Mouse (Mus musculus): ENCODE measurements around the gene Ntm. TPM values are rescaled to one million over a fixed set of nuclear protein-coding genes. Genes with fewer than 3 reads are reported as not detected.

Ntm gene
- polyA plus RNA-seq, 1 experiment = not detected

DNA sequence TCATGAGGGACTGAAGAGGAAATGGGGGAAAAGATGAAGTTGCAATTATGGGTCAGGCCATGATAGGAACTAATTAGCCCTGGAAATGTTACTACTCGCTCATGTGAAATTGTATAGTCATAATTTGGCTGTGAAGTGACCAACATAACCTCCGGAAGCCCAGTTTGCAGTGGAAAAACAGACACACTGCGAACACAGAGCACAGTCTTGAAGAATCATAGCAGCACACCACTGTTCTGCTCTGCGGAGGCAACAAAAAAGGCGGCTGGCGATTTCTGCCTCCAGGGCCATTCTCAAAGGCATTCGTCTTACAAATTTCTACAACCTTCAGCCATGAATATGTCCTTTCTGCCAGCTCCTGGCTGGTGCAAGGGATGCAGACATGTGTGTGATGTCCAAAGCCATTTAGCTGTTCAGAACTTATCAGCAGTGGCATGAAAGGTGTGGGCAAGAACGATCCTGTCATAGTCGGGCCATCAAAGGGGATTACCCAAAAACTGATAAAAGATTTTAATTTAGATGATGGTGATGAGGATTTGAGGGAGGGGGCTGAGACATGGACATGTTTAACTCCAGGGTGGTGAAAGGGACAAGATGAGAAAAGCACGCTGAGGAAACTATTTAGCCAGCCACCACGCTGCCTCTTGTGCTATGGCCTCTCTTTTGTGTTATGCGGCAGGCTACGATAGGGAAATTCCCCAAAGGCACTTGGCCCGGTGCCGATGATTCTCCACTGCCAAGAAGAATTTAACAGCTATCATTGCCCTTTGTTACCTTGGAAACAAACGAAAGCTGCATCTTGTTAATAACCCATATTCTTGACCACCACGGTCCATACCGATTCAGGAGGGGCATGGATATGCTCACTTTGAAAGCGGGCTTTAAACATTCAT, 235.2 kb downstream of the Ntm start:
- Histone ChIP-seq H3K4me3 (no peak overlapping the region), H3ac (ENCODE audit: control insufficient read depth, insufficient read length) (no peak overlapping the region), H3K79me2 (ENCODE audit: control insufficient read depth, insufficient read depth) (no peaks in the 10 kb centered on the region), H3K27me3 (ENCODE audit: control insufficient read depth, insufficient read depth, insufficient read length) (no peaks in the 10 kb centered on the region), H3K4me2 (ENCODE audit: low read depth) (no peak overlapping the region), H3K36me3 (ENCODE audit: control insufficient read depth, insufficient read depth) (no peaks in the 10 kb centered on the region)
- no peak for TF ChIP-seq MYOG (IDR thresholded peaks at IDR 0.05; ENCODE audit: control insufficient read depth in 1 of 3, insufficient read depth in 1 of 3, insufficient read length in 2 of 3, low read depth in 2 of 3)

DNA sequence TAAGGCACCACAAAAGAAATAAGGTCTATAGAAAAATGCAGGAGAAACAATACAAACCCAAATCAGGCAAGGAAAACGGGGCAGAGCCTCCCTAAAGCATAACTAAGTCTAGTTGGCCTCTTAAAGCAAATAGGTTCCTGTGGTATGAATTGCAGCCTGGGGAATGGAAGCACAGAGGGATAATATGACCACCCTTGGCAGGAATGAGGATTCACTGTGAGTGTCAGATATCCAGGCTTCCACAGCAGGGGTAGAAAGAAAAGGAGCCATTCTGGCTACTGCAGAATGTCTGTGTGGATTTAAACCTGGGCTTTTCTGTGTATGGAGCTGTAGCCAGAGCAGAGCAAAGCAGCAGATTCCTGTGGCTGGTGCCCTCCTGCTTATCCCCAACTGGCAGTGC, 241.5 kb downstream of the Ntm start:
- Histone ChIP-seq H3ac (ENCODE audit: control insufficient read depth, insufficient read length) (no peak overlapping the region), H3K4me2 (ENCODE audit: low read depth) (no peak overlapping the region), H3K36me3 (ENCODE audit: control insufficient read depth, insufficient read depth) (no peaks in the 10 kb centered on the region), H3K27me3 (ENCODE audit: control insufficient read depth, insufficient read depth, insufficient read length) (no peaks in the 10 kb centered on the region), H3K79me2 (ENCODE audit: control insufficient read depth, insufficient read depth) (no peaks in the 10 kb centered on the region), H3K4me3 (no peak overlapping the region)
- TF ChIP-seq MAX (IDR thresholded peaks at IDR 0.05; ENCODE audit: low read depth) (no peak), E2F4 (IDR thresholded peaks at IDR 0.05; ENCODE audit: insufficient read depth) (no peak), MYOG (IDR thresholded peaks at IDR 0.05; ENCODE audit: control insufficient read depth in 1 of 3, insufficient read depth in 1 of 3, insufficient read length in 2 of 3, low read depth in 2 of 3) (no peak), SRF (IDR thresholded peaks at IDR 0.05; ENCODE audit: control insufficient read depth, insufficient read length, low read depth) (no peak), POLR2A (IDR thresholded peaks at IDR 0.05; ENCODE audit: insufficient read length, low read depth) (no peak), TCF12 (IDR thresholded peaks at IDR 0.05; ENCODE audit: insufficient read depth, poor library complexity, severe bottlenecking) (no peak), MYOD1 (IDR thresholded peaks at IDR 0.05; ENCODE audit: control insufficient read depth in 1 of 3, insufficient read length in 2 of 3, low read depth in 2 of 3) (no peak), REST (IDR thresholded peaks at IDR 0.05; ENCODE audit: insufficient read depth, insufficient read length) (no peak), TCF3 (IDR thresholded peaks at IDR 0.05; ENCODE audit: insufficient read length, low read depth) (no peak), CEBPB (IDR thresholded peaks at IDR 0.05; ENCODE audit: insufficient read depth, poor library complexity, severe bottlenecking) (no peak), USF1 (IDR thresholded peaks at IDR 0.05; ENCODE audit: low read depth) (no peak), POLR2AphosphoS2 (IDR thresholded peaks at IDR 0.05; ENCODE audit: insufficient read length, low read depth) (no peak)

DNA sequence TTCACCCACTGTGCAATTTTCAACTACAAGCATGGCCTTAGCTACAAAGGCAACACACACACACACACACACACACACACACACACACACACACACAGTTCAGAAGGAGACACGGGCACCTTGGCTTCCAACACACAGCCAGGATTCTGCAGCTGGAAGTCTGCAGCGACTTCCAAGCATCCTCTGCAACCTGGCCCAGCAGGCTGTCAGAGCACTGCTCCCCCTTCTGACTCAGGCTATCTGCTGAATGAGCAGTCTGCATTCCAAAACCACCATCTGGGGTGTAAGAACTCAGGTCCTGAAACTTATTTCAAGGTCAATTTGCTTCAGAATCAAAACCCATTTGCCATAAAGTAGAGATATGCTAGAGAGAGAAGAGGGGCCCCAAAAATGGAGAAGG, 246.1 kb downstream of the Ntm start:
- Histone ChIP-seq H3ac (ENCODE audit: control insufficient read depth, insufficient read length) (no peak overlapping the region), H3K27me3 (ENCODE audit: control insufficient read depth, insufficient read depth, insufficient read length) (no peaks in the 10 kb centered on the region), H3K36me3 (ENCODE audit: control insufficient read depth, insufficient read depth) (no peaks in the 10 kb centered on the region), H3K79me2 (ENCODE audit: control insufficient read depth, insufficient read depth) (no peaks in the 10 kb centered on the region), H3K4me2 (ENCODE audit: low read depth) (no peak overlapping the region), H3K4me3 (no peak overlapping the region)
- TF ChIP-seq USF1 (IDR thresholded peaks at IDR 0.05; ENCODE audit: low read depth) = no peak

DNA sequence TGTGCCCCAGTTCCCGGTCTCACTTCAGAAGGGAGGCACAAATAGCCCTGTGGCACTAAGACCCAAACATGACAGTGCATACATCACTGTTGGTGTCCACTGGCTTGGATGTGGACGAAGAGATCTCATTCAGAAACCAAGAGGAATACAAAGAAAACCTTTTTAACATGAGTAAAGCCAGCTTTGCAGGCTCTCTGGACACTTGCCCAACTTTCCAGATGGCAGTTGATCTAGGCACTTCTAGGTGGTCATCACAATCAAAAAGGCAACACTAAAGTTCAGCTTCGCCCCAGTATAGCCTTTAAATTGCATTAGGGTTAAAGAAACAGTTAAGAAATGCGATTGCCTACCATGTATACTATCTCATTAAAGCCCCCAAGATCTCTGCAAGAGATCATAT, 264.7 kb downstream of the Ntm start:
- TF ChIP-seq CEBPB (IDR thresholded peaks at IDR 0.05; ENCODE audit: insufficient read depth, poor library complexity, severe bottlenecking) (no peak), MYOD1 (IDR thresholded peaks at IDR 0.05; ENCODE audit: control insufficient read depth in 1 of 3, insufficient read length in 2 of 3, low read depth in 2 of 3) (no peak), USF1 (IDR thresholded peaks at IDR 0.05; ENCODE audit: low read depth) (no peak), TCF12 (IDR thresholded peaks at IDR 0.05; ENCODE audit: insufficient read depth, poor library complexity, severe bottlenecking) (no peak), POLR2AphosphoS2 (IDR thresholded peaks at IDR 0.05; ENCODE audit: insufficient read length, low read depth) (no peak), TCF3 (IDR thresholded peaks at IDR 0.05; ENCODE audit: insufficient read length, low read depth) (no peak), MAX (IDR thresholded peaks at IDR 0.05; ENCODE audit: low read depth) (no peak)
- no peak overlapping the region for H3K4me3 ChIP-seq
- no peak overlapping the region for H3K4me2 ChIP-seq (ENCODE audit: low read depth)
- H3ac ChIP-seq (ENCODE audit: control insufficient read depth, insufficient read length) = no peak overlapping the region
- H3K36me3 ChIP-seq (ENCODE audit: control insufficient read depth, insufficient read depth) = no peaks in the 10 kb centered on the region
- no peaks in the 10 kb centered on the region for H3K79me2 ChIP-seq (ENCODE audit: control insufficient read depth, insufficient read depth)
- no peaks in the 10 kb centered on the region for H3K27me3 ChIP-seq (ENCODE audit: control insufficient read depth, insufficient read depth, insufficient read length)

DNA sequence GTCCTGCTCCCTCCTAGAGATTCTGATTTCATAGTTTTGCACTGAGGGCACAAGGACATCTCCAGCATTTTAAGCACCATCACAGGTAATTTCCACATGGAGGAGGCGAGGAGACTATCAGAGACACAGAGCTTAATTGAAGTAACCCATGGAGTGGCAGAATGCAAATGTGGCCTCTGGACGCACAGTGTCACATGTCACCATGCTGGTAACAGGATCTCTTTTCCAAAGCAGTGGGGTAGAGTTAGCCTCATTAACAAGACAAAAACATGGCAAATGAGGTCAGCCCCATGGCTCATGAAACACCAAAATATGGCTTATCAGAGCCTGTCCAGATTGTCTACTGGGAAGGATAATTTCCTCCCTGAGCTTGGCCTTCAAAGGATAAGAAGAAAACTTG, 268.8 kb downstream of the Ntm start:
- Histone ChIP-seq H3K36me3 (ENCODE audit: control insufficient read depth, insufficient read depth) (no peaks in the 10 kb centered on the region), H3K79me2 (ENCODE audit: control insufficient read depth, insufficient read depth) (no peaks in the 10 kb centered on the region), H3ac (ENCODE audit: control insufficient read depth, insufficient read length) (no peak overlapping the region), H3K27me3 (ENCODE audit: control insufficient read depth, insufficient read depth, insufficient read length) (no peaks in the 10 kb centered on the region), H3K4me2 (ENCODE audit: low read depth) (no peak overlapping the region), H3K4me3 (no peak overlapping the region)
- TF ChIP-seq MYOD1 (IDR thresholded peaks at IDR 0.05; ENCODE audit: control insufficient read depth in 1 of 3, insufficient read length in 2 of 3, low read depth in 2 of 3) (no peak), TCF12 (IDR thresholded peaks at IDR 0.05; ENCODE audit: insufficient read depth, poor library complexity, severe bottlenecking) (no peak), POLR2A (IDR thresholded peaks at IDR 0.05; ENCODE audit: insufficient read length, low read depth) (no peak), USF1 (IDR thresholded peaks at IDR 0.05; ENCODE audit: low read depth) (no peak)
